Mouse (Mus musculus) CH12.LX (cell line): ENCODE data around the gene Slamf6.

Experiments
- CTCF ChIP-seq, 2 experiments: IDR thresholded peaks in 1 of 2; conservative IDR thresholded peaks in 1 of 2; 2 replicates each; pipeline ENCODE4 v1.5.1; 2011 to 2012; ENCODE audit warnings: low read depth in 2 of 2, low read length in 2 of 2, improper control_type of control experiment in 1 of 2, inconsistent platforms in 1 of 2, mild to moderate bottlenecking in 1 of 2, moderate library complexity in 1 of 2
- E2F4 ChIP-seq: IDR thresholded peaks from 2 replicates; pipeline ENCODE4 v1.6.1; 2011; ENCODE audit warnings: low read depth, low read length, improper control_type of control experiment; ENCODE audit not compliant: insufficient replicate concordance
- EP300 ChIP-seq: IDR thresholded peaks from 2 replicates; pipeline ENCODE4 v1.6.1; 2011; ENCODE audit warnings: low read length, improper control_type of control experiment
- KAT2A ChIP-seq: IDR thresholded peaks from 2 replicates; pipeline ENCODE4 v1.6.1; 2012; ENCODE audit warnings: low read length, improper control_type of control experiment, inconsistent platforms; ENCODE audit not compliant: insufficient replicate concordance
- MAZ ChIP-seq: IDR thresholded peaks from 2 replicates; pipeline ENCODE4 v1.6.1; 2012; ENCODE audit warnings: low read depth, mild to moderate bottlenecking, inconsistent platforms, low read length, improper control_type of control experiment, moderate library complexity
- MXI1 ChIP-seq: IDR thresholded peaks from 2 replicates; pipeline ENCODE4 v1.6.1; 2011; ENCODE audit warnings: mild to moderate bottlenecking, low read depth, low read length, improper control_type of control experiment
- PAX5 ChIP-seq: IDR thresholded peaks from 2 replicates; pipeline ENCODE4 v1.6.1; 2012; ENCODE audit warnings: low read length, inconsistent platforms, mixed read lengths
- POLR2A ChIP-seq: IDR thresholded peaks from 2 replicates; pipeline ENCODE4 v1.6.1; 2011; ENCODE audit warnings: low read depth, mild to moderate bottlenecking, improper control_type of control experiment, low read length
- ZC3H11A ChIP-seq: IDR thresholded peaks from 2 replicates; pipeline ENCODE4 v1.6.1; 2012; ENCODE audit warnings: low read depth, mild to moderate bottlenecking, inconsistent platforms, low read length, improper control_type of control experiment
- ZNF384 ChIP-seq: IDR thresholded peaks from 2 replicates; pipeline ENCODE4 v1.6.1; 2012; ENCODE audit warnings: low read depth, low read length, improper control_type of control experiment, inconsistent platforms

- TF ChIP-seq CTCF (conservative IDR thresholded peaks at IDR 0.05 in 1 of 2, IDR thresholded peaks at IDR 0.05 in 1 of 2; ENCODE audit: low read depth in 2 of 2, low read length in 2 of 2): no peak
- TF ChIP-seq KAT2A: no peak
- TF ChIP-seq PAX5: no peak
- no peak for TF ChIP-seq E2F4
- TF ChIP-seq MXI1: no peak
- no peak for TF ChIP-seq ZC3H11A
- no peak for TF ChIP-seq MAZ
- no peak for TF ChIP-seq POLR2A
- peak; percentile 60 for TF ChIP-seq EP300
- no peak for TF ChIP-seq ZNF384
Observed at GRCm38 (mm10) chr1:171966054-171966790, 48.9 kb downstream of the Slamf6 start.
